Mouse (Mus musculus): Measurements from ENCODE around the gene Upb1. TPM values are rescaled to one million over a fixed set of nuclear protein-coding genes. Genes with fewer than 3 reads are reported as not detected.
"Not testable (repeated sequence)": the region's sequence is repeated elsewhere in the genome, so short reads cannot be mapped to it uniquely, and the experiment has no call there.

The Upb1 gene
- 0.77 and 0.97 TPM in 2 replicates for polyA plus RNA-seq (2012; rRNA removed)

GRCm38 (mm10) chr10:75400958-75401357, at the start of gene Upb1:
Upb1 (plus strand) TSS chr10:75401115.
- DNase-seq, result no peak
- WGBS, result 85% methylated on average over 4 of the region's 4 CpGs
- Histone ChIP-seq H3K4me3 (ENCODE audit: control insufficient read depth, insufficient read depth, low read length) (no peak within 1 kb of the TSS), H3K36me3 (ENCODE audit: control insufficient read depth, insufficient read depth, low read length) (no peaks in the 10 kb centered on the region), H3K4me1 (replicated peaks; ENCODE audit: control insufficient read depth, insufficient read depth, low read length) (peaks cover 5% of the 10 kb centered on the region), H3K27me3 (ENCODE audit: control insufficient read depth, insufficient read depth, low read length) (no peaks in the 10 kb centered on the region), H3K27ac (ENCODE audit: control insufficient read depth, insufficient read depth, low read length) (no peak within 1 kb of the TSS)
- no peak for TF ChIP-seq CTCF (IDR thresholded peaks at IDR 0.05; ENCODE audit: borderline replicate concordance, control insufficient read depth, extremely low read depth, insufficient read depth, low read length, poor library complexity)
- no peak for TF ChIP-seq POLR2A (IDR thresholded peaks at IDR 0.05; ENCODE audit: control insufficient read depth, extremely low read depth, insufficient read depth, low read length, poor library complexity)

DNA sequence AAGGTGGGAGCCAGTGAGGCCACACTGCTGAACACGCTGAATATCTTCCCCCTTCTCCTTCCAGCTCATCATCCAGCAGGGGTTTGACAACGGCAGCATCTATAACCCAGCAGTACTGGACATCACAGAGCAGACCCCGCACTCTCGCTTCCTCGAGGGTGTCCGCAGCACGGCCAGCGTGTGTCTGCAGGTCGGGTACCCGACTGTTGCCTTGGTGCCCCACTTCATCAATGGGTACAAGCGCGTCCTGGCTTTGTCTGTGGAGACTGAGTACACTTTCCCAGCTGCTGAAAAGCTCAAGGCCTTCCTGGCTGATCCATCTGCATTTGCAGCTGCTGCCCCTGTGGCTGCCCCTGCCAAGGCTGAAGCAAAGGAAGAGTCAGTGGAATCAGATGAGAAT, 48.4 kb upstream of the Upb1 start:
- no peaks in the 10 kb centered on the region for H3K36me3 ChIP-seq (ENCODE audit: control insufficient read depth, insufficient read depth, low read length)
- DNase-seq, result no peak
- no peak overlapping the region for H3K27ac ChIP-seq (ENCODE audit: control insufficient read depth, insufficient read depth, low read length)
- TF ChIP-seq CTCF (IDR thresholded peaks at IDR 0.05; ENCODE audit: borderline replicate concordance, control insufficient read depth, extremely low read depth, insufficient read depth, low read length, poor library complexity), result no peak
- TF ChIP-seq POLR2A (IDR thresholded peaks at IDR 0.05; ENCODE audit: control insufficient read depth, extremely low read depth, insufficient read depth, low read length, poor library complexity), result no peak
- H3K4me1 ChIP-seq (replicated peaks; ENCODE audit: control insufficient read depth, insufficient read depth, low read length), result no peaks in the 10 kb centered on the region
- WGBS, result 97% methylated on average over 12 of the region's 12 CpGs
- no peak overlapping the region for H3K4me3 ChIP-seq (ENCODE audit: control insufficient read depth, insufficient read depth, low read length)
- no peaks in the 10 kb centered on the region for H3K27me3 ChIP-seq (ENCODE audit: control insufficient read depth, insufficient read depth, low read length)

- 59% methylated on average over 9 of the region's 9 CpGs for WGBS
- H3K4me1 ChIP-seq (replicated peaks; ENCODE audit: control insufficient read depth, insufficient read depth, low read length); H3K36me3 ChIP-seq (ENCODE audit: control insufficient read depth, insufficient read depth, low read length); H3K4me3 ChIP-seq (ENCODE audit: control insufficient read depth, insufficient read depth, low read length); DNase-seq; H3K27ac ChIP-seq (ENCODE audit: control insufficient read depth, insufficient read depth, low read length); H3K27me3 ChIP-seq (ENCODE audit: control insufficient read depth, insufficient read depth, low read length): not testable (repeated sequence)
Measured at GRCm38 (mm10) chr10:75353838-75354241, 47.1 kb upstream of the Upb1 start.

GRCm38 (mm10) chr10:75355341-75355740, 45.6 kb upstream of the Upb1 start:
- H3K4me1 ChIP-seq (replicated peaks; ENCODE audit: control insufficient read depth, insufficient read depth, low read length), result no peaks in the 10 kb centered on the region
- no peaks in the 10 kb centered on the region for H3K36me3 ChIP-seq (ENCODE audit: control insufficient read depth, insufficient read depth, low read length)
- H3K27ac ChIP-seq (ENCODE audit: control insufficient read depth, insufficient read depth, low read length), result no peak overlapping the region
- H3K4me3 ChIP-seq (ENCODE audit: control insufficient read depth, insufficient read depth, low read length), result no peak overlapping the region
- TF ChIP-seq POLR2A (IDR thresholded peaks at IDR 0.05; ENCODE audit: control insufficient read depth, extremely low read depth, insufficient read depth, low read length, poor library complexity) (no peak), CTCF (IDR thresholded peaks at IDR 0.05; ENCODE audit: borderline replicate concordance, control insufficient read depth, extremely low read depth, insufficient read depth, low read length, poor library complexity) (no peak)
- no peak for DNase-seq
- no peaks in the 10 kb centered on the region for H3K27me3 ChIP-seq (ENCODE audit: control insufficient read depth, insufficient read depth, low read length)
- WGBS, result 59% methylated on average over 4 of the region's 4 CpGs

- not testable (repeated sequence) for H3K4me1 ChIP-seq (replicated peaks; ENCODE audit: control insufficient read depth, insufficient read depth, low read length); DNase-seq; H3K4me3 ChIP-seq (ENCODE audit: control insufficient read depth, insufficient read depth, low read length); H3K27ac ChIP-seq (ENCODE audit: control insufficient read depth, insufficient read depth, low read length); H3K27me3 ChIP-seq (ENCODE audit: control insufficient read depth, insufficient read depth, low read length); H3K36me3 ChIP-seq (ENCODE audit: control insufficient read depth, insufficient read depth, low read length)
- WGBS, result 36% methylated on average over 1 of the region's 1 CpGs
Measured at GRCm38 (mm10) chr10:75364214-75364690, 36.7 kb upstream of the Upb1 start.

DNA sequence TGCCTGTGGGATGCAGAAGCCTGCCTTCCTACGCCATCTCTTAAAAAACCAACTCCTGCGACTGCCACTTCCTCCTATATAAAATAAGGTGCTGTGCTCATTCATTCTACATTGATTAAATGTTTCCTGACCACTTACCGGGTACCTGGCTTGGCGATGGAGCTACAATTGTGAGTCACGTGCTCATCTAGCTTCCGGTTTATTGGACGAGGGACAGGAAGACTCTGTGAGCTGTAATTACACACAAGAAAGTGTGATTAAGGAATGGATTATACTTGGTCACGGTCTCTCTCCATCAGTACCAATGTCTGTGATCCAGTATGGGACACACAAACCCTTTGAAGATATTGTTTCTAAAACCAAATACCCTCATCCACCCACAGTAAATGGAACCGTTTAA, 36.1 kb upstream of the Upb1 start:
- Histone ChIP-seq H3K36me3 (ENCODE audit: control insufficient read depth, insufficient read depth, low read length) (no peaks in the 10 kb centered on the region), H3K27ac (ENCODE audit: control insufficient read depth, insufficient read depth, low read length) (no peak overlapping the region), H3K27me3 (ENCODE audit: control insufficient read depth, insufficient read depth, low read length) (no peaks in the 10 kb centered on the region), H3K4me1 (replicated peaks; ENCODE audit: control insufficient read depth, insufficient read depth, low read length) (no peaks in the 10 kb centered on the region), H3K4me3 (ENCODE audit: control insufficient read depth, insufficient read depth, low read length) (no peak overlapping the region)
- no peak for DNase-seq
- TF ChIP-seq CTCF (IDR thresholded peaks at IDR 0.05; ENCODE audit: borderline replicate concordance, control insufficient read depth, extremely low read depth, insufficient read depth, low read length, poor library complexity), result no peak
- no peak for TF ChIP-seq POLR2A (IDR thresholded peaks at IDR 0.05; ENCODE audit: control insufficient read depth, extremely low read depth, insufficient read depth, low read length, poor library complexity)
- 32% methylated on average over 9 of the region's 9 CpGs for WGBS

GRCm38 (mm10) chr10:75365231-75365633, 35.7 kb upstream of the Upb1 start:
- no peak for TF ChIP-seq CTCF (IDR thresholded peaks at IDR 0.05; ENCODE audit: borderline replicate concordance, control insufficient read depth, extremely low read depth, insufficient read depth, low read length, poor library complexity)
- Histone ChIP-seq H3K4me1 (replicated peaks; ENCODE audit: control insufficient read depth, insufficient read depth, low read length) (no peaks in the 10 kb centered on the region), H3K27ac (ENCODE audit: control insufficient read depth, insufficient read depth, low read length) (no peak overlapping the region), H3K27me3 (ENCODE audit: control insufficient read depth, insufficient read depth, low read length) (no peaks in the 10 kb centered on the region), H3K36me3 (ENCODE audit: control insufficient read depth, insufficient read depth, low read length) (no peaks in the 10 kb centered on the region), H3K4me3 (ENCODE audit: control insufficient read depth, insufficient read depth, low read length) (peak overlapping the region; percentile 26)
- WGBS, result 39% methylated on average over 6 of the region's 6 CpGs
- DNase-seq, result peak; percentile 51

- not testable (repeated sequence) for H3K4me1 ChIP-seq (replicated peaks; ENCODE audit: control insufficient read depth, insufficient read depth, low read length); H3K27ac ChIP-seq (ENCODE audit: control insufficient read depth, insufficient read depth, low read length); DNase-seq; H3K36me3 ChIP-seq (ENCODE audit: control insufficient read depth, insufficient read depth, low read length); H3K4me3 ChIP-seq (ENCODE audit: control insufficient read depth, insufficient read depth, low read length); H3K27me3 ChIP-seq (ENCODE audit: control insufficient read depth, insufficient read depth, low read length)
- 93% methylated on average over 14 of the region's 19 CpGs for WGBS
Measured at GRCm38 (mm10) chr10:75373655-75374351, 27.1 kb upstream of the Upb1 start.
